Mouse (Mus musculus) megakaryocyte, embryonic 14.5 days (primary cell): ENCODE results near the gene Slc44a1.

Experiments
- FLI1 ChIP-seq: IDR thresholded peaks from 2 replicates; pipeline ENCODE4 v1.6.1; 2012; ENCODE audit warnings: low read length, inconsistent platforms, mixed read lengths
- GATA1 ChIP-seq: IDR thresholded peaks from 3 replicates; pipeline ENCODE4 v1.6.1; 2012; ENCODE audit warnings: mixed read lengths, low read length, inconsistent platforms, borderline replicate concordance

GRCm38 (mm10) chr4:53637269-53637909, 197.2 kb downstream of the Slc44a1 start:
- TF ChIP-seq GATA1 = no peak
- TF ChIP-seq FLI1 = no peak
